Mouse (Mus musculus): ENCODE data around the gene Macrod1.
"Not testable (repeated sequence)": the region's sequence is repeated elsewhere in the genome, so short reads cannot be mapped to it uniquely, and the experiment has no call there.

The Macrod1 gene

GRCm38 (mm10) chr19:7057126-7057721 lies 614 bp downstream of the Macrod1 start:
- no peak for DNase-seq

DNA sequence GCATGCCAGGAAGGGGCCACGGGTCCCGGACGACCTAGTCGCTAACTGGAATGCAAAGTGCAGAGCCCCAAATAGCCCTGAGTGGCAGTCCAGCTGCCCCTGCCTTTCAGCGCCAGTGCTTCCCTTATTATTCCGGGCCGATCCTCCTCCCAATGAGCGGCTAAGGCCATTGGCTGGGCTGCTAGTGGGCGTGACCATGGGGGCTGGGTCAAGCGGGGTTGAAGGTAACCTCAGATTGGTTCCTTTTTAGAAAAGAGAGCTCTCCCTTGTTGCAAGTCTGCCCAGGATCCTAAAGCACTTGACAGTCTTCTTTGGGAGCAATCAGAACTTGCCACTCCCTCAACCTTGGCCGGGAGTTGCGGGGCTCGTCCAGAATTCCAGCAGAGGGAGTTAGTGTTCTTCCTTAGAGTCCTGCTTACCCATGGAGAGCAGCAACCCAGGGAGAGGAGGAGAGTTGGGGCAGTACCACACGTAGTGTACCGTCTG lies 1.2 kb downstream of the Macrod1 start:
- DNase-seq = peak; percentile 92 to 94

DNA sequence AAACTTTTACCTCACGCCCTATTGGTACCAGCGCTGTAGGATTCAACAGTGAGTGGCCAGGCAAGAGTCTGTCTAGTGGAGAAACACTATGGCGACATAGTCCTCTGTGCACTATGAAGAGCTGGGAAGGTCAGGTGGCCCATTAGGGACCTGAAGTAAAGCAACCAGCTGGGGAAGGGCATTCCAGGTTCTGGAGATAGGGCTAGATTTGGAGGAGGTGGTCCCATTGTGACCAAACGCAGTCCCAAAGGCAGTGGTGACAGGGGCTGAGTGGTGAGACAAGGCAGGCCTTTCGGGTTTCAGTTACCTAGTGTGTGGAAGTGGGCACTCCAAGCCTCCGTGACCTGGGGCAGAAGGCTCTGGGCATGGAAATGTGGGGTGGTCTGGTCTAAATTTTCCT lies 1.9 kb downstream of the Macrod1 start:
- DNase-seq = no peak

- no peak for DNase-seq
Measured at GRCm38 (mm10) chr19:7062110-7062509, 5.5 kb downstream of the Macrod1 start.

- no peak for DNase-seq
Measured at GRCm38 (mm10) chr19:7062916-7063315, 6.3 kb downstream of the Macrod1 start.

- DNase-seq = peak; percentile 73 to 84
Measured at GRCm38 (mm10) chr19:7064571-7064970, 8.0 kb downstream of the Macrod1 start.

GRCm38 (mm10) chr19:7066034-7066827 lies 9.6 kb downstream of the Macrod1 start:
- peak; percentile 68 to 78 for DNase-seq

GRCm38 (mm10) chr19:7066828-7067342 lies 10.3 kb downstream of the Macrod1 start:
- no peak for DNase-seq

DNA sequence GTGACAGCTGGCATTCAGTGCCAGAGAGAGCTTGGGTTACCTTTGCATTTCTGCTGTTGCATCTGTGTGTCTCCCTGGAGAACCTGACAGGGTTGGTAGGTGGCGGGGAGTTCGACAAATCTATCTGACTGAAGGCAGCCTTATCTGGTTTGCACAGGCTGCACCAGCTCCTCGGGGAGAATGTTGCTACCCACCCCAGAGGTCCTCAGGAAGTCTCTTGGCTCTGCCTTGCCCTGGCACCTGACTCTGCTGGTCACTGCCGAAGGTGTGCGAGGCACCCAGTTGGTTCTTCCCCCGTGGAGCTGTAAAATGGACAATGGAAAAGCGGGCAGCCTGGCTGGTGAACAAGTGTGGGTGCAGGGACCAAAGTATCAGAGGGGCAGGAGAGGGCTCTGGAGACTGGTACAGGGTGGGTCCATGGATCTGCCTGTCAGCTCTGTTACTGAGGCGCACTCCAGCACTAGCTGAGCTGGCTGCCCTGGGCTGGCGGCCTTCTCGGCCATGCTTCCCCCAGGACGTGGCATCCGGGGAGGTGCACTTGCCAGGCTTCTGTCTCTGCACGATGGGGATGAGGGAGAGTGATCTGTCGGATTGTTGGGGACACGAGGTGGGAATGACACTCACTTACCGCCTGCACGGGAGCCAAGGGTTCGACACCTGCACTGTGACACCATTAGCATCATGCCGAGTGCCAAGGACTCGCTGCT lies 10.9 kb downstream of the Macrod1 start:
- DNase-seq = no peak

- peak; percentile 58 to 80 for DNase-seq
Measured at GRCm38 (mm10) chr19:7068136-7068535, 11.5 kb downstream of the Macrod1 start.

- DNase-seq = no peak
Measured at GRCm38 (mm10) chr19:7068661-7069531, 12.3 kb downstream of the Macrod1 start.

GRCm38 (mm10) chr19:7069781-7070763 lies 13.5 kb downstream of the Macrod1 start:
- DNase-seq = no peak

- no peak for DNase-seq
Measured at GRCm38 (mm10) chr19:7070775-7071174, 14.2 kb downstream of the Macrod1 start.

- peak; percentile 56 to 79 for DNase-seq
Measured at GRCm38 (mm10) chr19:7072221-7072620, 15.6 kb downstream of the Macrod1 start.

GRCm38 (mm10) chr19:7073997-7074781 lies 17.6 kb downstream of the Macrod1 start:
- DNase-seq = no peak

- not testable (repeated sequence) for DNase-seq
Measured at GRCm38 (mm10) chr19:7075336-7075735, 18.7 kb downstream of the Macrod1 start.

DNA sequence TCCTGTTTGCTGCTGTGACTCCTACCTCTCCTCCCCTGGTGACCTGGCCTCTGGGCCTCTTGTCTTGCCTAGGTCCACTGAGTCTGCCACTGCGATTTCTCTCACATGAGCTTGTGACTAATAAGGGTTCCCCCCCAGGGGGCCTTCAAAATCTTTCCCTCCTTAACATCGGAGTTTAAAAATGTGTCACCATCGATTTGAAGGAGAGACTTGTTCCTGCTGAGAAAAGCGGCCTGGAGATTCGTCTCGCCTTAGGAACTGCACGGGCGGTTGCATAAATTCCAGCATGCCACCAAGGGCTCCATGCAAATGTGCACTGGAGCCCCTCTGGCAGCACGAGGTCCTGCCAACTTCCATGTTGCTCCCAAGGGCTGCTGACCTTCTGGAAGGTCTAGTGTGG lies 21.1 kb downstream of the Macrod1 start:
- no peak for DNase-seq

DNA sequence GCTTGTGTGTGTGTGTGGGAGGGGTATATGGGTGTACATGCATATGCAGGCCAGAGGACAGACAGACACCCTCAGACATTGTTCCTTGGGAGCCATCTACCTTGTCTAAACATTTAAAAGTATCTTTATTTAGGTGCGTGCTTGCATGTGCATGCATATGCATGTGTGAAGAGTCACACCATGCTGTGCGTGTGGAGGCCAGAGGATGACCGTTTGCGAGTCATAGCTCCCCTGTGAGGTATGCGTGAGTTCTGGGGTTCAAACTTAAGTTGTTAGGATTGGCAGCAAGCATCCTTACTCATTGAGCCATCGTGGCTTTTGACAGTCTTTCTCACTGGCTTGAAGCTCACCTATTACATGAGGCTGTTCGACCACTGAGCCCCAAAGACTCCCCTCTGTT lies 21.7 kb downstream of the Macrod1 start:
- DNase-seq = no peak

DNA sequence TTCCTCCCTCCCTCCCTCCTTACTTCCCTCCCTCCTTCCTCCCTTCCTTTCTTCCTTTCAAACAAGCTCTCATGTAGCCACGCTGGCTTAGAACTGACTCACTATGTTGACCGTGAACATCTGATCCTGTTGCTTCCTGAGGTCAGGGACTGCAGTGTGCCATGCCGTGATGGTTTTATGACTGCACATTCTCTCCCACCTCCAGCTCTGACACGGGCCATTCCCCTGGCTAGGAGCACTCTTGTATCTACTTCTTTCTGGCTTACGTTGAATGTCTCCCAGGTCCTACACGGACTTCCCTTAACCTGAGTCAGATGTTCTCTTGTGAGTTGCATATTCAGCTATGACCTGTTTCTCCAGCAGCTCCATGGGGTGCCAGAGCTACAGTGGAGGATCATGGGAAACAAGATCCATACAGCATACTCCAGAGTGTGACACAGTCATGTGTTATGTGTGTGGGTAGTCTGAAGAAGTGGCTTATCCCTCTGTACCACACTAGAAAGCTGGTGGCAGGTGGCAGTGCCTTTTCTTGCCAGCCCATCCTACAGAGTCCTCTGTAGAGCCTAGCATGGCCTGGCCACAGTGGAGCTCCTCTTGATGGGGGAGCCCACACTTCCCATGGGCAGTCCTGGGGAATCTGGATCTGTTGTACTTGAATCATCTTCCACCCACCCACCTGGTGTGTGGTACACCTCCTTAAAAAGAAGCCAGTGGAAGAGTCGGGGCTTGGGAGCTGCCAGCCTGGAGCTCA lies 25.1 kb downstream of the Macrod1 start:
- no peak for DNase-seq

All from kidney, adult 8-10 months (tissue).